Mouse (Mus musculus): ENCODE measurements around the gene Apol10b. TPM values are rescaled to one million over a fixed set of nuclear protein-coding genes. Genes with fewer than 3 reads are reported as not detected.

Apol10b gene
- polyA plus RNA-seq (2012; ENCODE audit: low replicate concordance): 0.05 TPM in 1 of 2 replicates, not detected in the other

DNA sequence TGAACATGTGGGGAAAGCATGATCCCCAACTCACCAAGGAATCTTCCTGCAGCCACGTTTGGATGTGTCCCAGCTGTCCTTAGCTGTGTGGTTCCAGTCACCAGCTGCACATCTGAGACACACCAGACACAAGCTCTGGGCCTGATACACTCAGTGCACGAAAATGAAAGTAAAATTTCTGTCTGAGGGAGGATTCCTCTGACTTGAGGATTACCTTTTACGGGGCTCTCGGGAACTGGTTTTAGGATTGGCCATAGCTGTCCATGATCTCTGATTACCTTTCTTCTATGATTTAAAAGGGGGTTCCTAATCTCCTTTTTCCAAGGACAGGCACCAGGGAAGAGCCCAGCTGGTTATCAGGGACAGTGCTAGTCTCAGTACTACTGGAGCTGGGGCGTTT, at the start of gene Apol10b:
Gene Apol10b, minus strand, starts transcription at position 165 of the 400 bp plus-strand sequence.

DNA sequence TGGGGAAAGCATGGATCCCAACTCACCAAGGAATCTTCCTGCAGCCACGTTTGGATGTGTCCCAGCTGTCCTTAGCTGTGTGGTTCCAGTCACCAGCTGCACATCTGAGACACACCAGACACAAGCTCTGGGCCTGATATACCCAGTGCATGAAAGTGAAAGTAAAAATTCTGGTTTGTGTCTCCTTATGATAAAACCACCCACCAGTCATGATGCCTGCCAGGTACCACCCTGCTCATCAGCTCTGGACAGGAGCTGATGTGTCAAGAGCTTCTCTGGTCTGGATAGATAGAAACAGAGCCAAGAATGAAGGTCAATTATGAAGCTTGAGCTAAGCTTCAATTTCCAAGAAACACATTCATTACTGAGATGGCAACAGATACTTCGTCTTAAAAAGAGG, 47.3 kb upstream of the Apol10b start, which contains the start of gene Apol11b:
Gene Apol11b, minus strand, starts transcription at position 111 of the 400 bp plus-strand sequence.

DNA sequence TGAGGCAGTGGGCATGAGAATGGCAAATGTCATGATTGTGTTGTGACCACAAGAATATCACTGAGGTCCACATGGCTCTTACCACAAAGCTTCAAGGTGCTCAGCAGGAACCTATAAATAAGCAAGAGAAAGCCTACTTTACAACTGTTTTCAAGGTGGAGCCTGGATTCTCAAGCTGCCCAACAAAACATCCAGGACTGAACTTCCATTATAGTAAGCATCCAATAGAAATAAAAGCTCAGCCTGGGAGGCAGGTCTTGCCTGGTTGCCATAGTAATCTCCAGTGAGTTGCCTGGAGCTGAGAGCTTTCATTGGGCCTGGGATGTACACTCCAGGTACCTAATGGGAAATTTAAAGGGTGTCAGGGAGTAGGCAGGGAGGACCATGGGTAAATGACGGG, 3.0 kb upstream of the Apol10b start, which contains the start of gene Gm36245:
Gene Gm36245, plus strand, starts transcription at position 301 of the 400 bp plus-strand sequence.

DNA sequence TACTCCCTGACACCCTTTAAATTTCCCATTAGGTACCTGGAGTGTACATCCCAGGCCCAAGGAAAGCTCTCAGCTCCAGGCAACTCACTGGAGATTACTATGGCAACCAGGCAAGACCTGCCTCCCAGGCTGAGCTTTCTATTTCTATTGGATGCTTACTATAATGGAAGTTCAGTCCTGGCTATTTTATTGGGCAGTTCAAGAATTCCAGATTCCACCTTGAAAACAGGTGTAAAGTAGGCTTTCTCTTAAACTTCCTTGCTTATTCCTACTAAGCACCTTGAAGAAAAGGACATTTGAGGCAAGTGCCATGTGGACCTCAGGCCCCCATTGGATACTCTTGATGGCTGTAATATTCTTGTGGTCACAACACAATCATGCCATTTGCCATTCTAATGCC, 34.1 kb downstream of the Apol10b start, which contains the start of gene 1700025B11Rik:
Gene 1700025B11Rik, minus strand, starts transcription at position 101 of the 400 bp plus-strand sequence.

Other genes starting within 250 kb of the Apol10b start
- not detected in 2 replicates for gene Apol7a, start 197.0 kb downstream of the Apol10b start, polyA plus RNA-seq (2012; ENCODE audit: low replicate concordance)
- 0.37 TPM in 1 of 2 replicates, not detected in the other for gene Apol9a, start 185.0 kb downstream of the Apol10b start, polyA plus RNA-seq (2012; ENCODE audit: low replicate concordance)
- gene Apol7b, start 148.6 kb downstream of the Apol10b start, polyA plus RNA-seq (2012; ENCODE audit: low replicate concordance): 0.07 TPM in 1 of 2 replicates, not detected in the other
- gene Apol10a, start 119.1 kb downstream of the Apol10b start, polyA plus RNA-seq (2012; ENCODE audit: low replicate concordance): 0.04 TPM in 1 of 2 replicates, not detected in the other
- not detected in 2 replicates for gene Apol11a, start 87.9 kb downstream of the Apol10b start, polyA plus RNA-seq (2012; ENCODE audit: low replicate concordance)
- gene Apol7c, start 62.8 kb downstream of the Apol10b start, polyA plus RNA-seq (2012; ENCODE audit: low replicate concordance): 0.07 TPM in 1 of 2 replicates, not detected in the other
- gene 1700025B11Rik, start 34.2 kb downstream of the Apol10b start, polyA plus RNA-seq (2012; ENCODE audit: low replicate concordance): not detected in 2 replicates
- gene Gm36245, start 3.1 kb upstream of the Apol10b start, polyA plus RNA-seq (2012; ENCODE audit: low replicate concordance): not detected in 2 replicates
- 1.6 TPM in 1 of 2 replicates, not detected in the other for gene Apol11b, start 47.2 kb upstream of the Apol10b start, polyA plus RNA-seq (2012; ENCODE audit: low replicate concordance)
- 0.07 and 0.11 TPM in 2 replicates for gene Apol7e, start 102.7 kb upstream of the Apol10b start, polyA plus RNA-seq (2012; ENCODE audit: low replicate concordance)
- 0.28 and 0.31 TPM in 2 replicates for gene Apol9b, start 132.9 kb upstream of the Apol10b start, polyA plus RNA-seq (2012; ENCODE audit: low replicate concordance)
- gene Apol8, start 160.9 kb upstream of the Apol10b start, polyA plus RNA-seq (2012; ENCODE audit: low replicate concordance): 6.7 TPM in 1 of 2 replicates, not detected in the other
- gene Myh9, start 246.1 kb upstream of the Apol10b start, polyA plus RNA-seq (2012; ENCODE audit: low replicate concordance): 580 and 901 TPM in 2 replicates

All from hematopoietic multipotent progenitor cell, adult 10-12 weeks (in vitro differentiated cells).